Mouse (Mus musculus) T-helper 17 cell (primary cell): ENCODE measurements around the gene Ptf1a.

ENCODE experiments used
- in situ Hi-C, 2 experiments: fragments of 300-600 bp; cut with MboI, MseI; formaldehyde crosslinking; loops; 1 replicate in 1 of 2; 2 replicates in 1 of 2; pipeline ENCODE4 v1.15.1; 2025; ENCODE audit warnings: high pct_unique_total_duplicates in 2 of 2

The Ptf1a gene

GRCm38 (mm10) chr2:19448042-19448700, 2.7 kb downstream of the Ptf1a start:
- in situ Hi-C loops = loop anchor here in 1 of 2 experiments (25.0 kb wide), 1 partner anchor 1961 kb away; no protein-coding TSS in a partner anchor

GRCm38 (mm10) chr2:19449308-19449707, 3.8 kb downstream of the Ptf1a start:
- in situ Hi-C loops = loop anchor here in 1 of 2 experiments (25.0 kb wide), 1 partner anchor 1962 kb away; no protein-coding TSS in a partner anchor

GRCm38 (mm10) chr2:19452531-19453055, 7.1 kb downstream of the Ptf1a start:
- in situ Hi-C loops = no loop called here

- in situ Hi-C loops = no loop called here
These were observed 9.8 kb downstream of the Ptf1a start for GRCm38 (mm10) chr2:19455228-19455627.

- in situ Hi-C loops = no loop called here
These were observed 10.5 kb downstream of the Ptf1a start for GRCm38 (mm10) chr2:19455857-19456482.

- in situ Hi-C loops = no loop called here
These were observed 13.3 kb downstream of the Ptf1a start for GRCm38 (mm10) chr2:19458785-19459184.

GRCm38 (mm10) chr2:19461940-19462339, 16.5 kb downstream of the Ptf1a start:
- in situ Hi-C loops = loop anchor here in 1 of 2 experiments (10.0 kb wide), 1 partner anchor 383 kb away; no protein-coding TSS in a partner anchor

- in situ Hi-C loops = no loop called here
These were observed 44.8 kb downstream of the Ptf1a start for GRCm38 (mm10) chr2:19490262-19490661.
